Mouse (Mus musculus): ENCODE results near the gene Dmxl2. TPM values are rescaled to one million over a fixed set of nuclear protein-coding genes. Genes with fewer than 3 reads are reported as not detected.

Gene Dmxl2
- total and polyA plus RNA-seq, 3 experiments: 6.1 to 238 (median 9.1) TPM

GRCm38 (mm10) chr9:54329201-54329600, 172.2 kb downstream of the Dmxl2 start:
- DNase-seq (ENCODE audit: low read depth, low spot score): no peak
- Histone ChIP-seq H3K4me3 (ENCODE audit: control insufficient read depth in 1 of 2, insufficient read depth in 1 of 2, low read depth in 2 of 2, low read length in 2 of 2) (no peak overlapping the region), H3K79me2 (ENCODE audit: control insufficient read depth, insufficient read depth, low read length, poor library complexity) (no peaks in the 10 kb centered on the region), H3K9ac (ENCODE audit: control insufficient read depth, low read depth, low read length, poor library complexity, severe bottlenecking) (no peak overlapping the region), H3K36me3 (ENCODE audit: control insufficient read depth in 1 of 2, insufficient read depth in 2 of 2, low read length in 2 of 2) (no peaks in the 10 kb centered on the region), H3K27me3 (ENCODE audit: control insufficient read depth in 1 of 2, insufficient read depth in 2 of 2, low read length in 2 of 2) (peaks cover 2 to 9% of the 10 kb centered on the region in 2 experiments; a peak in 3 of 4 replicates), H3K27ac (ENCODE audit: control insufficient read depth, low read depth, low read length) (no peak overlapping the region), H3K4me1 (ENCODE audit: control insufficient read depth in 1 of 2, insufficient read depth in 2 of 2, low read length in 2 of 2) (no peaks in the 10 kb centered on the region), H3K9me3 (replicated peaks; ENCODE audit: insufficient read depth, low read length) (no peaks in the 10 kb centered on the region)
- no peak for TF ChIP-seq POLR2AphosphoS2 (IDR thresholded peaks at IDR 0.05; ENCODE audit: low read length)
- no peak for TF ChIP-seq SIN3A (IDR thresholded peaks at IDR 0.05; ENCODE audit: low read length)
- TF ChIP-seq RAD21 (IDR thresholded peaks at IDR 0.05; ENCODE audit: low read depth, low read length): no peak
- TF ChIP-seq ZC3H11A (IDR thresholded peaks at IDR 0.05; ENCODE audit: low read depth, low read length): no peak
- no peak for TF ChIP-seq BHLHE40 (IDR thresholded peaks at IDR 0.05; ENCODE audit: borderline replicate concordance, low read depth, low read length)
- no peak for TF ChIP-seq CHD2 (IDR thresholded peaks at IDR 0.05; ENCODE audit: low read length)
- no peak for TF ChIP-seq NRF1 (IDR thresholded peaks at IDR 0.05; ENCODE audit: insufficient read depth, low read depth, low read length, poor library complexity, severe bottlenecking)
- no peak for TF ChIP-seq TBP (IDR thresholded peaks at IDR 0.05; ENCODE audit: low read depth, low read length)
- no peak for TF ChIP-seq USF2 (IDR thresholded peaks at IDR 0.05; ENCODE audit: borderline replicate concordance in 1 of 2, insufficient read depth in 1 of 2, low read depth in 1 of 2, low read length in 2 of 2)
- no peak for TF ChIP-seq KAT2A (conservative IDR thresholded peaks at IDR 0.05; ENCODE audit: low read depth, low read length)
- TF ChIP-seq MAX (IDR thresholded peaks at IDR 0.05; ENCODE audit: low read length): no peak
- TF ChIP-seq SMC3 (IDR thresholded peaks at IDR 0.05; ENCODE audit: low read depth, low read length): no peak
- no peak for TF ChIP-seq TCF12 (IDR thresholded peaks at IDR 0.05; ENCODE audit: low read depth, low read length)
- no peak for TF ChIP-seq NELFE (IDR thresholded peaks at IDR 0.05; ENCODE audit: low read depth, low read length)
- TF ChIP-seq RCOR1 (IDR thresholded peaks at IDR 0.05; ENCODE audit: low read depth, low read length): no peak
- no peak for TF ChIP-seq TAL1 (IDR thresholded peaks at IDR 0.05; ENCODE audit: low read length)
- no peak for TF ChIP-seq ETS1 (IDR thresholded peaks at IDR 0.05; ENCODE audit: low read depth, low read length)
- no peak for TF ChIP-seq MAFK (IDR thresholded peaks at IDR 0.05; ENCODE audit: borderline replicate concordance, low read depth, low read length)
- TF ChIP-seq HCFC1 (IDR thresholded peaks at IDR 0.05; ENCODE audit: low read depth, low read length): no peak

DNA sequence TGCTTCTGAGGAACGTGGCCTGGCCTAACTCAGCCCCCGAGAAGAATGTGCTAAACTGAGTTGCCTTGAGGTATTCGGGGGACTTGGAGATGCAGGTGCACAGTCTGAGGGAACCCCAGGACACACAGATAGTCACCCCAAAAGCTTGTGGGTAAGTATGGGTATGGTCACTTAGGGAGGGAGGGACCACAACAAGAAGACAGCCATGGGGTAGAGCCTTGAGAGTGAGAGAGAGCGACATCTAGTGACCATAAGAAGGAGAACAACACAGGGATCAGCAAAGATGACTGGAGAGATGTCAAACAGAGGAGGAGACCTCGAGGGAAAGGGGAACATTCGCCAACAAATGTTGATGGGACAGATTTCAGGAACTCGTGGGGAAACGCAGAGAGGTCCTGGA, 178.0 kb downstream of the Dmxl2 start:
- no peak for TF ChIP-seq ELF1 (IDR thresholded peaks at IDR 0.05; ENCODE audit: low read depth, low read length)
- TF ChIP-seq NRF1 (IDR thresholded peaks at IDR 0.05; ENCODE audit: insufficient read depth, low read depth, low read length, poor library complexity, severe bottlenecking): no peak
- TF ChIP-seq ZC3H11A (IDR thresholded peaks at IDR 0.05; ENCODE audit: low read depth, low read length): peak; percentile 57
- peak; percentile 58 for TF ChIP-seq RAD21 (IDR thresholded peaks at IDR 0.05; ENCODE audit: low read depth, low read length)
- peak; percentile 54 to 81 (median 73) for TF ChIP-seq CTCF (IDR thresholded peaks at IDR 0.05 in 2 of 3, conservative IDR thresholded peaks at IDR 0.05 in 1 of 3; ENCODE audit: control insufficient read depth in 1 of 3, insufficient read depth in 1 of 3, low read depth in 2 of 3, low read length in 3 of 3, poor library complexity in 1 of 3, severe bottlenecking in 1 of 3)
- TF ChIP-seq SIN3A (IDR thresholded peaks at IDR 0.05; ENCODE audit: low read length): no peak
- TF ChIP-seq TAL1 (IDR thresholded peaks at IDR 0.05; ENCODE audit: low read length): no peak
- peak; percentile 67 for TF ChIP-seq SMC3 (IDR thresholded peaks at IDR 0.05; ENCODE audit: low read depth, low read length)
- no peak for TF ChIP-seq POLR2AphosphoS5 (IDR thresholded peaks at IDR 0.05; ENCODE audit: borderline replicate concordance, low read depth, low read length)
- DNase-seq (ENCODE audit: low read depth, low spot score): peak; percentile 49
- no peaks in the 10 kb centered on the region for H3K79me2 ChIP-seq (ENCODE audit: control insufficient read depth, insufficient read depth, low read length, poor library complexity)
- peaks cover 3 to 14% of the 10 kb centered on the region in 2 experiments for H3K27me3 ChIP-seq (ENCODE audit: control insufficient read depth in 1 of 2, insufficient read depth in 2 of 2, low read length in 2 of 2)
- no peaks in the 10 kb centered on the region for H3K36me3 ChIP-seq (ENCODE audit: control insufficient read depth in 1 of 2, insufficient read depth in 2 of 2, low read length in 2 of 2)
- H3K9ac ChIP-seq (ENCODE audit: control insufficient read depth, low read depth, low read length, poor library complexity, severe bottlenecking): no peak overlapping the region
- no peaks in the 10 kb centered on the region for H3K9me3 ChIP-seq (replicated peaks; ENCODE audit: insufficient read depth, low read length)
- no peak overlapping the region for H3K4me3 ChIP-seq (ENCODE audit: control insufficient read depth in 1 of 2, insufficient read depth in 1 of 2, low read depth in 2 of 2, low read length in 2 of 2)
- no peaks in the 10 kb centered on the region for H3K4me1 ChIP-seq (ENCODE audit: control insufficient read depth in 1 of 2, insufficient read depth in 2 of 2, low read length in 2 of 2)
- H3K27ac ChIP-seq (ENCODE audit: control insufficient read depth, low read depth, low read length): no peak overlapping the region

Data from MEL (cell line).